Mouse (Mus musculus) gastrocnemius, postnatal 25 days (tissue): Measurements from ENCODE around the gene 4930470P17Rik. TPM values are rescaled to one million over a fixed set of nuclear protein-coding genes. Genes with fewer than 3 reads are reported as not detected.

Experiments used
- total RNA-seq, 2 experiments: library from RNA; stranded (reverse); gene quantifications; 1 replicate in 1 of 2; 2 replicates in 1 of 2; pipeline ENCODE4 v1.2.3; 2021

Gene 4930470P17Rik
- total RNA-seq, 2 experiments from 2014 or later: not detected

Other genes starting within 250 kb of the 4930470P17Rik start
- 1 to 10 TPM; 1.7 to 1.9 TPM for gene Bcas1, start 174.2 kb downstream of the 4930470P17Rik start, total RNA-seq
- 10 to 100 TPM; 12.9 to 14.2 TPM for gene Pfdn4, start 105.6 kb downstream of the 4930470P17Rik start, total RNA-seq
- not detected for gene Cyp24a1, start 104.9 kb downstream of the 4930470P17Rik start, total RNA-seq
- gene Dok5, start 129.8 kb upstream of the 4930470P17Rik start, total RNA-seq: 1 to 10 TPM; 8.6 to 8.8 TPM